Mouse (Mus musculus): ENCODE measurements around the gene Vangl1. TPM values are rescaled to one million over a fixed set of nuclear protein-coding genes. Genes with fewer than 3 reads are reported as not detected.

The Vangl1 gene
- polyA plus RNA-seq, 1 experiment, result 4.5 TPM

GRCm38 (mm10) chr3:102141893-102142292, 62.6 kb downstream of the Vangl1 start:
- H3K4me3 ChIP-seq (ENCODE audit: insufficient read depth, low read length), result no peak overlapping the region
- TF ChIP-seq POLR2A (IDR thresholded peaks at IDR 0.05; ENCODE audit: extremely low read depth, insufficient read depth, low read length) (no peak), CTCF (IDR thresholded peaks at IDR 0.05; ENCODE audit: extremely low read depth, insufficient read depth, low read length) (no peak)
- H3K27ac ChIP-seq (ENCODE audit: insufficient read depth, low read length), result no peak overlapping the region
- peaks cover 2% of the 10 kb centered on the region; the same call in 1 of the 2 replicates for H3K4me1 ChIP-seq (ENCODE audit: control insufficient read depth, insufficient read depth, low read length)

GRCm38 (mm10) chr3:102141451-102141850, 63.0 kb downstream of the Vangl1 start:
- H3K27ac ChIP-seq (ENCODE audit: insufficient read depth, low read length), result no peak overlapping the region
- no peak overlapping the region for H3K4me3 ChIP-seq (ENCODE audit: insufficient read depth, low read length)
- TF ChIP-seq CTCF (IDR thresholded peaks at IDR 0.05; ENCODE audit: extremely low read depth, insufficient read depth, low read length) (no peak), POLR2A (IDR thresholded peaks at IDR 0.05; ENCODE audit: extremely low read depth, insufficient read depth, low read length) (no peak)
- peaks cover 2% of the 10 kb centered on the region; the same call in 1 of the 2 replicates for H3K4me1 ChIP-seq (ENCODE audit: control insufficient read depth, insufficient read depth, low read length)

GRCm38 (mm10) chr3:102140606-102141005, 63.9 kb downstream of the Vangl1 start:
- H3K27ac ChIP-seq (ENCODE audit: insufficient read depth, low read length), result no peak overlapping the region
- no peak overlapping the region for H3K4me3 ChIP-seq (ENCODE audit: insufficient read depth, low read length)
- TF ChIP-seq CTCF (IDR thresholded peaks at IDR 0.05; ENCODE audit: extremely low read depth, insufficient read depth, low read length) (no peak), POLR2A (IDR thresholded peaks at IDR 0.05; ENCODE audit: extremely low read depth, insufficient read depth, low read length) (no peak)
- H3K4me1 ChIP-seq (ENCODE audit: control insufficient read depth, insufficient read depth, low read length), result peaks cover 2% of the 10 kb centered on the region; the same call in 1 of the 2 replicates

- TF ChIP-seq POLR2A (IDR thresholded peaks at IDR 0.05; ENCODE audit: extremely low read depth, insufficient read depth, low read length), result no peak
- no peak for TF ChIP-seq CTCF (IDR thresholded peaks at IDR 0.05; ENCODE audit: extremely low read depth, insufficient read depth, low read length)
- H3K27ac ChIP-seq (ENCODE audit: insufficient read depth, low read length), result no peak overlapping the region
- no peak overlapping the region for H3K4me3 ChIP-seq (ENCODE audit: insufficient read depth, low read length)
- no peaks in the 10 kb centered on the region for H3K4me1 ChIP-seq (ENCODE audit: control insufficient read depth, insufficient read depth, low read length)
These were observed 65.6 kb downstream of the Vangl1 start for GRCm38 (mm10) chr3:102138899-102139298.

- H3K27ac ChIP-seq (ENCODE audit: insufficient read depth, low read length), result no peak overlapping the region
- no peaks in the 10 kb centered on the region for H3K4me1 ChIP-seq (ENCODE audit: control insufficient read depth, insufficient read depth, low read length)
- no peak overlapping the region for H3K4me3 ChIP-seq (ENCODE audit: insufficient read depth, low read length)
- no peak for TF ChIP-seq POLR2A (IDR thresholded peaks at IDR 0.05; ENCODE audit: extremely low read depth, insufficient read depth, low read length)
- TF ChIP-seq CTCF (IDR thresholded peaks at IDR 0.05; ENCODE audit: extremely low read depth, insufficient read depth, low read length), result no peak
These were observed 67.3 kb downstream of the Vangl1 start for GRCm38 (mm10) chr3:102137158-102137557.

- Histone ChIP-seq H3K4me1 (ENCODE audit: control insufficient read depth, insufficient read depth, low read length) (no peaks in the 10 kb centered on the region), H3K27ac (ENCODE audit: insufficient read depth, low read length) (no peak overlapping the region), H3K4me3 (ENCODE audit: insufficient read depth, low read length) (no peak overlapping the region)
- TF ChIP-seq CTCF (IDR thresholded peaks at IDR 0.05; ENCODE audit: extremely low read depth, insufficient read depth, low read length) (no peak), POLR2A (IDR thresholded peaks at IDR 0.05; ENCODE audit: extremely low read depth, insufficient read depth, low read length) (no peak)
These were observed 68.9 kb downstream of the Vangl1 start for GRCm38 (mm10) chr3:102135389-102136113.

- H3K27ac ChIP-seq (ENCODE audit: insufficient read depth, low read length), result no peak overlapping the region
- H3K4me1 ChIP-seq (ENCODE audit: control insufficient read depth, insufficient read depth, low read length), result no peaks in the 10 kb centered on the region
- H3K4me3 ChIP-seq (ENCODE audit: insufficient read depth, low read length), result no peak overlapping the region
- TF ChIP-seq CTCF (IDR thresholded peaks at IDR 0.05; ENCODE audit: extremely low read depth, insufficient read depth, low read length), result no peak
- no peak for TF ChIP-seq POLR2A (IDR thresholded peaks at IDR 0.05; ENCODE audit: extremely low read depth, insufficient read depth, low read length)
These were observed 72.7 kb downstream of the Vangl1 start for GRCm38 (mm10) chr3:102131627-102132324.

- TF ChIP-seq CTCF (IDR thresholded peaks at IDR 0.05; ENCODE audit: extremely low read depth, insufficient read depth, low read length), result no peak
- TF ChIP-seq POLR2A (IDR thresholded peaks at IDR 0.05; ENCODE audit: extremely low read depth, insufficient read depth, low read length), result no peak
- Histone ChIP-seq H3K4me1 (ENCODE audit: control insufficient read depth, insufficient read depth, low read length) (no peaks in the 10 kb centered on the region), H3K27ac (ENCODE audit: insufficient read depth, low read length) (no peak overlapping the region), H3K4me3 (ENCODE audit: insufficient read depth, low read length) (no peak overlapping the region)
These were observed 74.0 kb downstream of the Vangl1 start for GRCm38 (mm10) chr3:102130478-102130877.

- Histone ChIP-seq H3K27ac (ENCODE audit: insufficient read depth, low read length) (no peak overlapping the region), H3K4me1 (ENCODE audit: control insufficient read depth, insufficient read depth, low read length) (no peaks in the 10 kb centered on the region), H3K4me3 (ENCODE audit: insufficient read depth, low read length) (no peak overlapping the region)
- TF ChIP-seq CTCF (IDR thresholded peaks at IDR 0.05; ENCODE audit: extremely low read depth, insufficient read depth, low read length), result no peak
- no peak for TF ChIP-seq POLR2A (IDR thresholded peaks at IDR 0.05; ENCODE audit: extremely low read depth, insufficient read depth, low read length)
These were observed 76.3 kb downstream of the Vangl1 start for GRCm38 (mm10) chr3:102128242-102128641.

- H3K4me3 ChIP-seq (ENCODE audit: insufficient read depth, low read length), result no peak overlapping the region
- TF ChIP-seq CTCF (IDR thresholded peaks at IDR 0.05; ENCODE audit: extremely low read depth, insufficient read depth, low read length) (no peak), POLR2A (IDR thresholded peaks at IDR 0.05; ENCODE audit: extremely low read depth, insufficient read depth, low read length) (no peak)
- no peaks in the 10 kb centered on the region for H3K4me1 ChIP-seq (ENCODE audit: control insufficient read depth, insufficient read depth, low read length)
- no peak overlapping the region for H3K27ac ChIP-seq (ENCODE audit: insufficient read depth, low read length)
These were observed 77.4 kb downstream of the Vangl1 start for GRCm38 (mm10) chr3:102127114-102127513.
